Mouse (Mus musculus) urinary bladder, adult 2 months (tissue): ENCODE results near the gene Gm17949. TPM values are rescaled to one million over a fixed set of nuclear protein-coding genes. Genes with fewer than 3 reads are reported as not detected.
"Not testable (repeated sequence)": the region's sequence is repeated elsewhere in the genome, so short reads cannot be mapped to it uniquely, and the experiment has no call there.

ENCODE experiments used
- DNase-seq: peaks from one replicate; pipeline ENCODE4 v3.0.0; 2022; ENCODE audit warnings: low spot score
- polyA plus RNA-seq: library from polyadenylated mRNA; depleted of rRNA; stranded (reverse); fragments of >200 nt; gene quantifications from 2 replicates; pipeline ENCODE4 v1.2.3, GENCODE M21; 2012; rRNA removed

Gm17949 gene
- polyA plus RNA-seq, 1 experiment: 0.18 TPM

DNA sequence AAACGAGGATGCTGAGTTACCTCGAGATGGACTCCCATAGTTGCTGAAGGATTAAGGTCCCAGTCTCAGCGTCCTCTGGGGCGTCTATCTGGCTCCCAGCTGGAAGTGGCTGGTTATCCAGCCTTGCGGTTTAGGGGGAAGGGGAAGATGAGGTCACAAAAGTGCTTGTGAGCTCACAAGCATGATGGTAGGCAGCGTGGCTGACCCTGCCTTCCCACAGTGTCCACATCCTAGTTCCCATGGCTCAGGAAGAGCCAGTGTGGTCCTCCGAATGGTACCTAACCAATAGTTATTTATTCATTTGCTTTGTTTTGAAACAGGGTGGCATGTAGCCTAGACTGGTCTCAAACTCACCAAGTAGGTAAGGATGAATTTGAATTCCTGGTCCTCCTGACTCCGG, 30.3 kb downstream of the Gm17949 start, which contains the start of gene Slc25a41:
Gene Slc25a41 (minus strand): TSS at position 101 of the 400 bp plus-strand sequence.
- no peak for DNase-seq

DNA sequence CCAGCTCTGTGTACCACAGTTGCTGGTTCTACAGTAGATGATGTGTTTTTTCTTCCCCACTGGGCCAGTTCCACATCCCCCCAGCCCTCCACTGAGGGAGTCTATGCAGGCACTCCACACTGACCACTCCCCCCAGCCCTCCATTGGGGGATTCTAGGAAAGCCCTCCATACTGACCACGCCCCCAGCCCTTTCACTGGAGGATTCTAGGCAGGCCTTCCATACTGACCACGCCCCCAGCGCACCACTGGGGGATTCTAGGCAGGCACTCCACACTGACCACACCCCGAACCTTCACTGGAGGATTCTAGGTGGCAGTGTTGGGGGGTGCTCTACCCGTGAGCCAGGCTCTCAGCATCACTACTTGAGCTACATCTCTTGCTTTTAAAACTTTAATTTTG, 36.1 kb downstream of the Gm17949 start:
- DNase-seq: no peak

DNA sequence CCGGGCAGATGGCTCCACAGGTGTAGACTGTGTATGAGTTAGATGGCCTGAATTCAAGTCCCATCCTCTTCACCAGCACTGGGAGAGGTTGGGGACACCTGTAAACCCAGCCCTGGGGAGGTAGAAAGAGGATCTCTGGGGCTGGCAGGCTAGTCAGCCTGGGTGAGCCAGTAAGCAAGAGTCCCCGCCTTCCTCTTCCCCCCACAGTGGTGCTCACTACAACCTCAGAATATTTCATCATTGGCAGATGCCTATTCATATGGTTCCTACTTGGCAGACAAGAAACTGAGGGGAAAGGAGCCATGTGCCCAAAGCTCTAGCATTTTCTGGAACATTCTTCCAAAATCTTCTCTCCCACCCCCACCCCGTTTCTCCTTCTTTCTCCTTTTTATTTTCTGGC, 37.5 kb downstream of the Gm17949 start:
- DNase-seq: no peak

DNA sequence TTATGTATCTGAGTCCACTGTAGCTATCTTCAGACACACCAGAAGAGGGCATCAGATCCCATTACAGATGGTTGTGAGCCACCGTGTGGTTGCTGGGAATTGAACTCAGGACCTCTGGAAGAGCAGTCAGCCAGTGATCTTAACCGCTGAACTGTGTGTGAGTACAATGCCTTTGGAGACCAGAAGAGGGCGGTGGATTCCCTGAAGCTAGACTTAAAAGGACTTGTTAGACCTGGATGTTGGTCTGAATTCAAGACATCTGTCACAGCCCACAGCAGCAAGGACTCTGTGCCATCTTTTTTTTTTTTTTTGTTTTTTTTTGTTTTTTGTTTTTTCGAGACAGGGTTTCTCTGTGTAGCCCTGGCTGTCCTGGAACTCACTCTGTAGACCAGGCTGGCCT, 40.4 kb downstream of the Gm17949 start:
- not testable (repeated sequence) for DNase-seq

DNA sequence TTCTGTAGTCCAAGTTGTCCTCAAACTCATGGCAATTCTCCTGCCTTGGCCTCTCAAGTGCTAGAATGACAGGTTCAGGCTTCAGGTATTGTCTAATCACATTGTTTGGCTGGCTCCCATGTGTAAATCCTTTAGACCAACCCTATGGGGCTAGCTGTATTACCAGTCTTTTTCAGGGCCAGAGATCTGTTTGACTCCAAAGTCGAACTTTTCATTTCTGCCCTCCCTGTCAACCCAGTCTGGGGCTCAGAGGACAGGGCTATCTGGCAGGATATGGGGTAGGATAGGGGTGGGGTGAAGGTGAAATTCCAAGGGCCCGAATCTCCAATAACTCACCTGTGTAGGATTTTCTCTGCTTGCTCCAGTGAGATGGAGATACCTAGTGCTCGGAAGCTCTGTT, 45.0 kb downstream of the Gm17949 start:
- DNase-seq: no peak

DNA sequence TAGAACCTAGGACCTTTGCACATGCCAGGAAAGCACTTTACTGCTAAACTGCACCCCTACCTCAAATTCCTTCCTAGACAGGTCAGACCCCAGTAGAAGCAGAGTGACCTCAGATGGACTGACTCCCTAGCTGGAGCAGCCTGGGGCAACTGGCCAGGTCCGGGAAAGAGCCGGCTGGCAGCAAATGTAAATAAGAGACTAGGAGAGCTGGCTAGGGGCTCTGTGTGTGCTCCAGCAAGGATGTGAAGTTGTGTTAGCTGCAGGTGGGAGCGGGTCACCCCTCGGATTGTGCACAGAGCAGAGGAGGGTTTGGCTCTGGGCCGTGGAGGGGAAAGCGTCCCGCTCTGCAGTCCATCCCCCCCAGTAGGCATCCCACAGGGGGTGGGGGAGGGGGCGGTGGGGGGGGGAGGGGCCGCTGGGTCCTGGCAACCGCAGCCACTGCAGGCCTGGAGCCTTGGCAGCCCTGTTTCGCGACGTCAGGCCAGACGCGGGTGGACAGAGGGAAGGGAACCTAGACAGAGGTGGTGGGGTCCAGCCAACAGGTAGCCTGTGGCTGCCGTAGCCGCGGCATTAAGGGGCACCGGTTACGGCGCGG, 47.7 kb downstream of the Gm17949 start, which contains the start of gene Crb3:
Gene Crb3 (plus strand): TSS at position 215 of the 595 bp plus-strand sequence.
- no peak for DNase-seq

DNA sequence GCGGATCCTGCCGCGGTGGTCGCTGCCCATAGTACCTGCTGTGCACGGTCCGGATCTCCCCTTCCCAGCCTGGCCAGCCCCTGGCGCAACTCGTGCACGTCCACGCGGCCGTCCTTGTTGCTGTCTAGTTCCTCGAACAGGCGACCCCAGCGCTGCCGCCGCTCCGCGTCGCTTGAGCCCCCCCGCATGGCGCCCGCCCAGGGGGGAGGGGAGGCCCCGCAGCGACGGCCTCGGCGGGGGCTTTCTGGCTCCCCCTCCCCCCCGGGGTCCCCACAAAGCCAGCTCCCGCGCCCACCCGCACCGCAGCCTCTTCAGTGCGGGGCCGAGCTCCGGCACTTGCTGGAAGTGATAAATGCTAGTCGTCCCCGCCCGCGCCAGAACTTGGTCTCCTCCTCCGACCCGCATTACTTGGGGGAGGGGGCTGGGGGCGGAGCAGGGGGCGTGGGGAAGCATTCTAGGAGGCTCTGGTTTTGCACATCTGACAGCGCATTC, 48.3 kb downstream of the Gm17949 start, which contains the start of gene Slc25a23:
Gene Slc25a23 (minus strand): TSS at position 378 of the 492 bp plus-strand sequence.
- peak; percentile 48 for DNase-seq

DNA sequence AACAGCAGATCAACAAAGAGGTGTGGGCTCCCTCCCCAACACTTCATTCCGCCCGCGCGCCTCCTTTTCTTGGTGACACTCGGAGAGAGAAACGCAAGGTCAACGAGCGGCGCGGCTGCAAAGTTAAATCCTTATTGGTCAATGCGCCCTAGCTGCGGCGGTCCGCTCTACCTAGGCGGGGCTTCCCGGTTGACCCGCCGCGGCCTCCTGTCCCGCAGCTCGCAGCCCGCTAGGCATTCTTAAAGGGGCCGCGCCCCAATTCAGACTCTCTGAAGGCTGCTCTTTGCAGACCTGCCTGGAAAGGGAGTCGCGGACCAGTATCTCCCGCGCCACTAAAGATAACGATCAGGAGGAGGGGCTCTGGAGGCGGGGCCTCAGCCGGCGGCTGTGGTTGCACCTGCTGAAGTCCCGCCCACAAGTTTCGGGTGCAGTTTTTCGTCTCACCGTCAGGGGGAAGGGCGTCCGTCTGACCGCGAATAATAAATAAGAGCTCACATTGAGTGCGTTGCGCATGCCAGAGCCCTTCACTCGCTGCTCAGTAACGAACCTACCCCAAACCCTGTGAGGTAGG, 49.0 kb downstream of the Gm17949 start:
- DNase-seq: peak; percentile 89

DNA sequence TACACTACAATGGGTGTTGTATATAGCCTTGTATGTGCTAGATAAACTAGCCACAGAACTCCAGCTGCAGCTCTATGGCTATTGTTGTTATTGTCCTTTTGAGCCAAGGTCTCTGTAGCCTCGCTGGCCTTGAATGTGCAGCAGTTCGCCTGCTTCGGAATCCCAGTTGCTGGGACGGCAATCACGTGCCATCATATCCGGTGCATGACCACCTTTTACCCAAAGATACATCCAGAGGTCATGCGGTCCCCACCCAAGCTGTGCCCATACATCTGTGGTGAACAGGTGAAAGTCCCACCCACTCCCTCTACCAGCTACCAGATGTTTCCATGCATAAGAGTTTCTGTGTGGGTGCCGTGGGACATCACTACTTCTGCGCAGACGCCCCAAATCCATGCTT, 49.8 kb downstream of the Gm17949 start:
- no peak for DNase-seq

DNA sequence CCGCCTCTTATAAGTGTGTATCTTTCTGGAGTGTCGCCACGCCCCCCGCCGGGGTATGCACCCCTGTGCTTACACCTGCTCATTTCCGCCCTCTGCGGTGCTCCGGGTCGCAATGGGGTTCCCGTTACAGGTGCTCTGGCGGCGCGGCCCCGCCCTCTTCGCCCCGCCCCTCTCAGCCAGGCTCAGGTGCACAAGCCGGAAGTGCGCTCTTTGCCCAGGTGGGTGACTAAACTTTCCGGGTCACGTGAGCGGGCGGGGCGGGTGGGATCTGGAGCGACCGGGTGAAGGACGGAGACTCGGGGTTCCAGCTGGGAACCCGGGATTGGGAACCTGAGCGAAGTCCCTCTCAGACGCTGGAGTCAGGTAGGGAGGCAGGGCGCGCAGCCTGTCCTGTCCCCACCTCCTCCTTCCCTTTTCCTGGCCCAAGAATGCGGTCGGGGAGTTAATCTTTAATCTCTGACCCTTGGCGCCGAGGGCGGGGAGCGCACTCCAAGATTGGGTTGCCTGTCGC, 50.8 kb downstream of the Gm17949 start:
- DNase-seq: peak; percentile 48

DNA sequence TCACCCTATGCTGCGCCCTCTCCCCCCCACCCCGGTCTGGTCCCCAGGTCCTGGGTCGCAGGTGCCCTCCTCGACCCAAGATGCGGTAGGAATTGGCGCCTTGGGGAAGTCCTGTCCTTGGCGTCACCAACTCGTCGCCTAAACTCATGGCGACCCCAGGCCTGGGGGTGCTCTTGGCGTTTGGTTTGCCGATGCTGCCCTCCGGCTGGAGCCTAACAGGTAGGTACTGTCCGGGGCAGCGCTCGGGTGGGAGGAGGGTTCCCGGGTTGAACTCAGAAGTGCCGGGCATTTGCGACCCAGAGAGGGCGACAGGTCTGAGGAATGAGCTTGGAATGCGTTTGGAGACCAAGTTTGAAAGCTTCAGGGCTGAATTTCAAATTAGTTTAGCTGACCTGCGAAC, 51.3 kb downstream of the Gm17949 start:
- DNase-seq: no peak

DNA sequence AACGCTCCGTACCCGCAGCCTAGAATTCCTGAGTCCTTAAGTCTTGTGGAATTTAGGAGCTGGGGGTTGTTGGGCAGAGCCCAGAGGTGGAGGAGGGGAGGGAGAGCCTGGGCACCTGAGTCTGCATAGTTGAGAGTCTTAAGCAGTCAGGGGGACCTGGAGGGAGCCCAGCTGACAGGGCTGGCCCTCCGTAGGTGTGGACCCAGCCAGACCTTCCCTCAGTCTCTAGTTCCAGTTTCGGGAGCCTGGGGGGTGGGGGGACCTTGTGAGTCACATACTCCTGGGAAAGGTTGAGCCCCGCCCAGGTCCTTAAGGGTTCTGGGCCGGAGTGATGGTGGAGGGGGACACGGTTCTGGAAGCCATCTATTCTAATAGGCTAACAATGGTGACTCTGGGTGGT, 51.8 kb downstream of the Gm17949 start:
- no peak for DNase-seq

DNA sequence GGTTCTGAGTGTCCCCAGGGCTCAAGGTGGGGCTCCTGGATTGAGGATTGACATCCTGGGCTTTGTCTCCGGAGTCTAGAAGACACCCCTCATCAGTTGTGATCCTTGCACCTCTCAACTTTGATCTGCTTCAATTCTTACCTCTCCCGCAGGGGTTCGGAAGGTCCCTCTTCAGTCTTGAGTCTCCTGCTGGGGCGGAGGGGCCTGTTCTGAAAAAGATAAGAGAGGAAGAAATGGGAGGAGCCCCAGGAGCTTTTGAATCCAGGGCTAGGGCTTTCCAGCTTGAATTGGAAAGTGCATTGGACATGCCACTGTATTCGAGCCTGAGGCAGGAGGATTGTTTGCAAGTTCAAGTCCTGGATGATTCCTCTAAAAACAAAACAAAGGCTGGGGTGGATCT, 55.6 kb downstream of the Gm17949 start:
- no peak for DNase-seq

DNA sequence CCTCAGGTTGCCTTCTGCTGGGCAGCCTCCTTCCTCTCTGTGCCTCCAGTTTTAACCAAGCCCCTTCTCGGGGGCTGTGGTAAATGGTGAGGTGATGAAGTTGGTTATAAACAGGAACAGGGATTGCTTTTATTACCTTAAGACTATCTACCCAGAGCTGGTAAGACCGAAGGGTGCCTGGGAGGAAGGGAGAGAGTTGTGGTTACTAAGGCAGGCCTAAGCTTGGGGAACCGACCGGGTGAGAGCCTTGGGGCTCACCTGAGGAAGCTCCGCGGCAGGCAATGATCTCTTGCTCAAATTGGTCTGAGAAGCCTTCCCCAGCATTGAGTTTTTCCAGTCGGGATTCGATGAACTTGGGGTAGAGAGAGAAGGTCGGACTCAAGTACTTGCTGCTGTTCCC, 59.0 kb downstream of the Gm17949 start:
- no peak for DNase-seq

DNA sequence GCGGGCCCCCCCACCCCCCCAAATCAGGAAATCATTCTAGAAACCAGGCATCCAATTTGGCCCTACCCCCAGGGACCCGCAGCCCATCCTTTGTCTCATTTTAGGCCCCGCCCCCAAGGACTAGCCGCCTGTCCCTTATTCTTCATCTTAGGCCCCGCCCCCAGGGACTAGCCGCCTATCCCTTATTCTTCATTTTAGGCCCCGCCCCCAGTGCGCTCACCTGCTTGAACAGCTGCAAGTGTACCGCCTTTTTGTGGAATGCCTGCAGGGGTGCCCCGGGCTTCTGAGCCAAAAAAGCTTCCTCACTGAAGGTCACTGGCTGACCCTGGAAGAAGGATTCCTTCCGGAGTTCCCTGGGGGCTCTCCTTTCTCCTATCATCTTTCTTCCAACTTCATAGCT, 59.4 kb downstream of the Gm17949 start:
- no peak for DNase-seq

Other genes starting within 250 kb of the Gm17949 start
- gene Dus3l, start 246.7 kb upstream of the Gm17949 start, polyA plus RNA-seq: 50.0 and 61.3 TPM in 2 replicates
- 1.1 and 1.5 TPM in 2 replicates for gene Prr22, start 241.2 kb upstream of the Gm17949 start, polyA plus RNA-seq
- 6.6 and 9.4 TPM in 2 replicates for gene Rfx2, start 180.5 kb upstream of the Gm17949 start, polyA plus RNA-seq
- 0.03 TPM in 1 of 2 replicates, not detected in the other for gene Acsbg2, start 137.0 kb upstream of the Gm17949 start, polyA plus RNA-seq
- gene 1700061G19Rik, start 136.0 kb upstream of the Gm17949 start, polyA plus RNA-seq: 2.9 and 3.1 TPM in 2 replicates
- gene Mllt1, start 76.1 kb upstream of the Gm17949 start, polyA plus RNA-seq: 33.8 and 34.5 TPM in 2 replicates
- 0.12 and 0.17 TPM in 2 replicates for gene Acer1, start 29.3 kb upstream of the Gm17949 start, polyA plus RNA-seq
- 93.9 and 105 TPM in 2 replicates for gene Clpp, start 21.2 kb upstream of the Gm17949 start, polyA plus RNA-seq
- gene Alkbh7, start 14.1 kb upstream of the Gm17949 start, polyA plus RNA-seq: 18.1 and 20.6 TPM in 2 replicates
- gene Pspn, start 11.5 kb upstream of the Gm17949 start, polyA plus RNA-seq: not detected in 2 replicates
- gene Gtf2f1, start 181 bp upstream of the Gm17949 start, polyA plus RNA-seq: 41.2 and 47.4 TPM in 2 replicates
- gene Khsrp, start 20.1 kb downstream of the Gm17949 start, polyA plus RNA-seq: 54.9 and 60.3 TPM in 2 replicates
- not detected in 2 replicates for gene Slc25a41, start 30.2 kb downstream of the Gm17949 start, polyA plus RNA-seq
- 22.8 and 32.2 TPM in 2 replicates for gene Crb3, start 47.6 kb downstream of the Gm17949 start, polyA plus RNA-seq
- gene Slc25a23, start 48.4 kb downstream of the Gm17949 start, polyA plus RNA-seq: 34.2 and 71.3 TPM in 2 replicates
- 5.1 and 6.1 TPM in 2 replicates for gene Dennd1c, start 67.0 kb downstream of the Gm17949 start, polyA plus RNA-seq
- 3.8 and 5.9 TPM in 2 replicates for gene Tubb4a, start 76.3 kb downstream of the Gm17949 start, polyA plus RNA-seq
- 5.7 and 8.8 TPM in 2 replicates for gene Tnfsf9, start 93.9 kb downstream of the Gm17949 start, polyA plus RNA-seq
- 0.18 and 0.25 TPM in 2 replicates for gene Cd70, start 138.3 kb downstream of the Gm17949 start, polyA plus RNA-seq
- gene Tnfsf14, start 182.7 kb downstream of the Gm17949 start, polyA plus RNA-seq: 0.55 and 0.68 TPM in 2 replicates
- 163 and 168 TPM in 2 replicates for gene C3, start 216.7 kb downstream of the Gm17949 start, polyA plus RNA-seq
- 46.5 and 46.9 TPM in 2 replicates for gene Gpr108, start 237.0 kb downstream of the Gm17949 start, polyA plus RNA-seq
- 78.9 and 81.3 TPM in 2 replicates for gene Trip10, start 238.0 kb downstream of the Gm17949 start, polyA plus RNA-seq